Mouse (Mus musculus) neural tube, embryonic 14.5 days (tissue): Measurements from ENCODE around the gene Gm45753. TPM values are rescaled to one million over a fixed set of nuclear protein-coding genes. Genes with fewer than 3 reads are reported as not detected.
"Not testable (repeated sequence)": the region's sequence is repeated elsewhere in the genome, so short reads cannot be mapped to it uniquely, and the experiment has no call there.

ENCODE experiments used
- ATAC-seq: fragments of 200-750 bp; cut with Nextera tagmentation; 2 replicates; pipeline ENCODE4 v1.8.0; 2017; ENCODE audit warnings: low read depth, mild to moderate bottlenecking, moderate TSS enrichment, moderate library complexity
- H3K27ac ChIP-seq: fragments of 300-500 bp; sonication (generic); 2 replicates; pipeline ENCODE4 v1.5.1; 2014; ENCODE audit warnings: low read depth, mild to moderate bottlenecking, control low read depth, low read length, moderate library complexity, mixed read lengths
- H3K27me3 ChIP-seq: fragments of 300-500 bp; sonication (generic); 2 replicates; pipeline ENCODE4 v1.6.1; 2014; ENCODE audit warnings: low read length; ENCODE audit not compliant: control insufficient read depth, insufficient read depth
- H3K36me3 ChIP-seq: fragments of 300-500 bp; sonication (generic); 2 replicates; pipeline ENCODE4 v1.6.1; 2014; ENCODE audit warnings: low read length, mixed read lengths; ENCODE audit not compliant: control insufficient read depth, insufficient read depth
- H3K4me1 ChIP-seq: fragments of 300-500 bp; sonication (generic); 2 replicates; pipeline ENCODE4 v1.6.1; 2014; ENCODE audit warnings: low read length; ENCODE audit not compliant: control insufficient read depth, insufficient read depth
- H3K4me2 ChIP-seq: fragments of 300-500 bp; sonication (generic); 2 replicates; pipeline ENCODE4 v1.6.1; 2014; ENCODE audit warnings: mild to moderate bottlenecking, low read depth, low read length, control low read depth
- H3K4me3 ChIP-seq: fragments of 300-500 bp; sonication (generic); 2 replicates; pipeline ENCODE4 v1.5.1; 2014; ENCODE audit warnings: low read depth, low read length, control low read depth, mixed read lengths
- H3K9ac ChIP-seq: fragments of 300-500 bp; sonication (generic); replicated peaks from 2 replicates; pipeline ENCODE4 v1.6.1; 2014; ENCODE audit warnings: low read depth, mild to moderate bottlenecking, control low read depth, low read length, mixed read lengths
- H3K9me3 ChIP-seq: fragments of 300-500 bp; sonication (generic); 2 replicates; pipeline ENCODE4 v1.6.1; 2016; ENCODE audit warnings: low read length; ENCODE audit not compliant: control insufficient read depth
- WGBS: fragments of 180-500 bp; shearing (Covaris S2); extraction: QIAGEN DNeasy Blood & Tissue Kit; methylation state at CpG from one replicate; pipeline ENCODE4 v1.1.7; 2014; 5-methylcytosine and 5-hydroxymethylcytosine counted together
- polyA plus RNA-seq: library from polyadenylated mRNA; unstranded; fragments of >200 nt; fragmentation: Nextera tagmentation; extraction: Ambion mirVana; gene quantifications from 2 replicates; pipeline ENCODE4 v1.2.1, GENCODE M21; 2014

Gene Gm45753
- polyA plus RNA-seq, 1 experiment from 2014 or later, result not detected

- H3K4me3 ChIP-seq, result no peak overlapping the region
- no peak for ATAC-seq
- peaks cover 4% of the 10 kb centered on the region; the same call in 1 of the 2 replicates for H3K27me3 ChIP-seq
- no peak overlapping the region for H3K27ac ChIP-seq
- H3K36me3 ChIP-seq, result no peaks in the 10 kb centered on the region
- 94% methylated on average over 6 of the region's 6 CpGs for WGBS
- no peaks in the 10 kb centered on the region for H3K9me3 ChIP-seq
- H3K4me1 ChIP-seq, result no peaks in the 10 kb centered on the region; the same call in 1 of the 2 replicates
- H3K9ac ChIP-seq, result no peak overlapping the region
- H3K4me2 ChIP-seq, result no peak overlapping the region
Measured at GRCm38 (mm10) chr8:45329206-45329980, 21.1 kb upstream of the Gm45753 start.

- H3K27me3 ChIP-seq, H3K4me2 ChIP-seq, H3K27ac ChIP-seq, H3K9ac ChIP-seq, H3K4me1 ChIP-seq, H3K9me3 ChIP-seq, ATAC-seq, H3K4me3 ChIP-seq, H3K36me3 ChIP-seq: not testable (repeated sequence)
Measured at GRCm38 (mm10) chr8:45327076-45327475, 18.8 kb upstream of the Gm45753 start.

GRCm38 (mm10) chr8:45324151-45324550, 15.9 kb upstream of the Gm45753 start:
- Histone ChIP-seq H3K9ac (no peak overlapping the region), H3K27me3 (no peaks in the 10 kb centered on the region), H3K9me3 (no peaks in the 10 kb centered on the region), H3K36me3 (no peaks in the 10 kb centered on the region), H3K4me1 (no peaks in the 10 kb centered on the region), H3K27ac (no peak overlapping the region), H3K4me2 (no peak overlapping the region), H3K4me3 (no peak overlapping the region)
- no peak for ATAC-seq
- 85% methylated on average over 4 of the region's 4 CpGs for WGBS

DNA sequence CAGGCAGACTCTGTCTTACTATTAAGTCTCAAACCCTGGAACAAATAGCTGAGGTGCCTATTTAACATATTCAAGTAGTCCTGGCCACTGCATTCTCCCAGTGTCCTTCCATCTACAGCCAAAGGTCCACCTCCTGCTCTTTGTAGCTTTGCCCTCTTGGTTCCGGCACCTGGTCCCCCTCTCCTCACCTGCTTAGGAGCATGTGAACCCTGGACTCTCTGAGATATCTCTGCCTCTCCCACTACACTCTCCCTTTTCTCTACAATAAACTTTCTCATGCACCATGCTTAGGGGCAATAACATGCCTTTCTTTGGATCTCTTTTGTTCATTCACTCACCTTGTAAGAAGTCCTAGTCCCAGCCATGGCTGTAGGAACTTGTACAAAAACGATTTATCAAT, 13.1 kb upstream of the Gm45753 start:
- Histone ChIP-seq H3K9me3 (no peaks in the 10 kb centered on the region), H3K9ac (no peak overlapping the region), H3K4me2 (no peak overlapping the region), H3K4me3 (no peak overlapping the region), H3K4me1 (no peaks in the 10 kb centered on the region), H3K36me3 (no peaks in the 10 kb centered on the region), H3K27ac (no peak overlapping the region), H3K27me3 (no peaks in the 10 kb centered on the region)
- no peak for ATAC-seq
- 89% methylated on average over 2 of the region's 2 CpGs for WGBS

GRCm38 (mm10) chr8:45320930-45321329, 12.7 kb upstream of the Gm45753 start:
- Histone ChIP-seq H3K9me3 (no peaks in the 10 kb centered on the region), H3K27ac (no peak overlapping the region), H3K36me3 (no peaks in the 10 kb centered on the region), H3K4me3 (no peak overlapping the region), H3K4me2 (no peak overlapping the region), H3K27me3 (no peaks in the 10 kb centered on the region), H3K9ac (no peak overlapping the region), H3K4me1 (no peaks in the 10 kb centered on the region)
- 76% methylated on average over 1 of the region's 1 CpGs for WGBS
- no peak for ATAC-seq

DNA sequence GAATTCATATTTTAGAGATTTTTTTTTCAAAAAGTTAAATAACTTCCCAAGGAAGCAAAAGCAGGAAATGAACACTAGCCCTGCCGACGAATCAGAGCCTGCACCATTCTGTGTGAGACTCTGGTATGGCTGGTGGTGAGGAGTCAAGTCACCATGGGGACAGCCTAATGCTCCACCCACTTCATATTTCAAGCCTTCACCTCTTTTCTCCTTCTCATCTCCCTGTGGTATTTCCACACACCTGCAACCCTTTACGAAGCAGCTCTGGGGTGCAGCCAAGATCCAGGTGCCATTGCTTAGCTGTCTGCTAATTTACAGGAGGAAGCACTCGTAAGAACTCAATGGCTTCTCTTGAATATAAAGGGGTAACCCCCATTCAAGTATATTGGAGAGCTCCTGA, 2.7 kb upstream of the Gm45753 start:
- no peak for ATAC-seq
- Histone ChIP-seq H3K4me1 (no peaks in the 10 kb centered on the region), H3K36me3 (no peaks in the 10 kb centered on the region), H3K4me3 (no peak overlapping the region), H3K27me3 (no peaks in the 10 kb centered on the region), H3K4me2 (no peak overlapping the region), H3K9ac (no peak overlapping the region), H3K27ac (no peak overlapping the region), H3K9me3 (no peaks in the 10 kb centered on the region)
- WGBS, result 92% methylated on average over 4 of the region's 4 CpGs

DNA sequence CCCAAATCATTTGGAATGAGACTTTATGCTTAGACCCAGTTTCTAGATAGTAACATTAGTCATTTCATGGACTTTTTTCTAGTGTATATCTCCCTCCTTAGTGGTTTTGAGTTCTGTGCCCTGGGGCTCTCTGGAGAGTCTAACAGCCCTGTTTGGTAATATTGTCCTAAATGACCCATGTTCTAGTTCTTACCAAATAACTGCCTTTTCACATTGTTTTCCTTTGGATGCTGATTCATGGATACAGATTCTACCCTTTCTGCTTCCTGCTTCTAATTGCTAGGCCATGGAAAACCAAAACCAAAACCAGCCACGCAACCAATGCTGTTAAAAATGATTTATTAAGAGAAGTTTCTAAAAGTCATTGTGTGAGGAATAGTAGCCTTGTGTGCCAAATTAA, 2.8 kb downstream of the Gm45753 start:
- no peak for ATAC-seq
- Histone ChIP-seq H3K27ac (no peak overlapping the region), H3K9ac (no peak overlapping the region), H3K4me1 (no peaks in the 10 kb centered on the region), H3K4me3 (no peak overlapping the region), H3K27me3 (no peaks in the 10 kb centered on the region), H3K36me3 (no peaks in the 10 kb centered on the region), H3K9me3 (no peaks in the 10 kb centered on the region), H3K4me2 (no peak overlapping the region)
- WGBS, result 55% methylated on average over 1 of the region's 1 CpGs

- Histone ChIP-seq H3K4me2 (no peak overlapping the region), H3K9me3 (no peaks in the 10 kb centered on the region), H3K9ac (no peak overlapping the region), H3K27ac (no peak overlapping the region), H3K4me3 (no peak overlapping the region), H3K36me3 (no peaks in the 10 kb centered on the region), H3K4me1 (no peaks in the 10 kb centered on the region), H3K27me3 (no peaks in the 10 kb centered on the region)
- 90% methylated on average over 3 of the region's 3 CpGs for WGBS
- ATAC-seq, result no peak
Measured at GRCm38 (mm10) chr8:45304354-45304753, 3.9 kb downstream of the Gm45753 start.

DNA sequence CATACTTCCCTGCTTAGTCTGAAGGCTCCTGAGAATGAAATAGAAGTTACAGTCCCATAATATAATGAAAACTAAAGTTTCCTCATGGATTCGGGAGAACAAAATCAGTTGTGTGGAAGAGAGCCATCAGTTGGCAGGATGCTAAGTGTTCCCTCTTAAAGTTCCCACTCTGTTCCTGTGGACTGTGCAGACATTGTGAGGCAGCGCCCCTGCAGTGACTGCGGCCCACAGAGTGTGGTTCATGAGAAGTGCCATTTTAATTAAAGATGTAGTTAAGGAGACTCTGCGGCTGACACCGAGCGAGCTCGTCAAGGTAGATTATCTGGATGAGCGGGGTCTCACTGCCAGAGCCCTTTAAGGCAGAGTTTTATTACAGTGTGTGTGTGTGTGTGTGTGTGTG, 5.9 kb downstream of the Gm45753 start:
- Histone ChIP-seq H3K27ac (no peak overlapping the region), H3K9me3 (no peaks in the 10 kb centered on the region), H3K36me3 (no peaks in the 10 kb centered on the region), H3K4me3 (no peak overlapping the region), H3K4me1 (no peaks in the 10 kb centered on the region), H3K27me3 (no peaks in the 10 kb centered on the region), H3K9ac (no peak overlapping the region), H3K4me2 (no peak overlapping the region)
- ATAC-seq, result peak; percentile 34; the same call in 1 of the 2 replicates
- 52% methylated on average over 8 of the region's 8 CpGs for WGBS
